8 mouse cellular contexts compared by ENCODE assay signal in the genomic region with DNA sequence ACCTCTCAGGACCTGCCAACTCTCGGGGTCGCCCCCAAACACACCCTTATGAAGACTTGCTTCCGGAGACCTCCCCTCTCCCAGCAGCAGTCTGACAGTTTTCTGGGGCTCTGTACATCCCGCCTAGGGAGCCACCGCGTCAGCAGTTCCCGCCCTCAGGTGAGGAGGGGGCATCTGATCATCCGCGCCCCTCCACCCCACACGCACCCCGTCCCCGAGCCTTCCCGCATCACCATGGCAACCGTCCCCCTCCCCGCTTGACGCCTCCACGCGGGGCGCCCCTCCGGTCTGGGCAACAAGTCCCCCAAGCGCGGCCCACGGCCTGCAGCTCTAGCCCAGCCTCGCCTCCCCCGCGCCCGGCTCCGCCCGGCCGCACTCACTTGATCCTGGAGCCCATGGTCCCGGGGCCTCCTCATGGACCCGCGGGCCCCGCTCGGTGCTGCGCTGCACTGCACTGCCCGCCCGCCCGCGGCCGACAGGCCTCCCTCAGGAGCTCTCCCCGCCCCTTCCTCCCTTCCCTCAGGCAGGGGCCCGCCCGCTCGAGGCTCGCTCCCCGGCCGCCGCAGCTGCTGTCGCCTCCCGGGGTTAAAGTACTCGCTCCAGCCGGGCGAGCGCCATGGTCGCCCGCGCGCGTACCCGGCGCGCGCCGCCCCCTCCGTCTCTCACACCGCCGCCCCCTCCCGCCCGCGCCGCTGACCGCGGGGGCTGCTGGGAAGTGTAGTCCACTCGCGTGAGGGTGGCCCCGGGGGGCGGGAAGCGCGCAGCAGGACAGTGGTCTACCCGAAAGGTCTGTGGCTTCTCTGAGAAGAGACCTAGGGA. TPM values are rescaled to one million over a fixed set of nuclear protein-coding genes. Genes with fewer than 3 reads are reported as not detected.
DNase-seq lines count a peak whose midpoint lies in the region; ATAC-seq and TF ChIP-seq lines count a peak whose summit lies in the region.

A gene (minus strand): TSS at position 658 of the 819 bp plus-strand sequence.

- peak within 1 kb of the TSS; percentile 68 for H3K4me2 ChIP-seq in lung, embryonic 16.5 days (ENCODE audit: low read depth, low read length)

- peaks cover 8 to 9% of the 10 kb centered on the region in 2 experiments; a peak in 3 of 4 replicates for H3K4me1 ChIP-seq in MEL (ENCODE audit: control insufficient read depth in 1 of 2, insufficient read depth in 2 of 2, low read length in 2 of 2)
- peaks cover 2% of the 10 kb centered on the region; the same call in 1 of the 2 replicates for H3K4me1 ChIP-seq in cerebellum, adult 2 months (ENCODE audit: control insufficient read depth, insufficient read depth, low read length)
- peaks cover 12% of the 10 kb centered on the region for H3K4me1 ChIP-seq in lung, embryonic 16.5 days (replicated peaks; ENCODE audit: control insufficient read depth, insufficient read depth, low read length)

- H3K27me3 ChIP-seq in MEL (ENCODE audit: control insufficient read depth in 1 of 2, insufficient read depth in 2 of 2, low read length in 2 of 2): no peaks in the 10 kb centered on the region
- no peaks in the 10 kb centered on the region for H3K27me3 ChIP-seq in cerebellum, adult 2 months (ENCODE audit: control insufficient read depth, insufficient read depth, low read length)
- no peaks in the 10 kb centered on the region for H3K27me3 ChIP-seq in lung, embryonic 16.5 days (ENCODE audit: control insufficient read depth, insufficient read depth, low read depth, low read length)

- peak within 1 kb of the TSS; percentile 67 to 93 for H3K4me3 ChIP-seq in MEL (ENCODE audit: control insufficient read depth in 1 of 2, insufficient read depth in 1 of 2, low read depth in 2 of 2, low read length in 2 of 2)
- H3K4me3 ChIP-seq in cerebellum, adult 2 months (replicated peaks; ENCODE audit: insufficient read depth, low read depth, low read length): peak within 1 kb of the TSS; percentile 83
- H3K4me3 ChIP-seq in lung, embryonic 16.5 days (ENCODE audit: low read length): peak within 1 kb of the TSS; percentile 95

- peak; percentile 87 for DNase-seq in MEL (ENCODE audit: low read depth, low spot score)
- peak; percentile 86 to 88 for DNase-seq in cerebellum, adult 2 months
- DNase-seq in forelimb bud, embryonic 11.5 days (ENCODE audit: low read depth, low spot score): peak; percentile 88
- peak; percentile 42 for DNase-seq in layer of hippocampus, adult 9-10 months (ENCODE audit: low spot score)
- peak; percentile 74 for DNase-seq in ovary, postnatal 10 days (ENCODE audit: low spot score)
- DNase-seq in thymus, postnatal 10 days (ENCODE audit: low spot score in 2 of 2): peak; percentile 86 to 89

- no peak for TF ChIP-seq RAD21 in MEL (IDR thresholded peaks at IDR 0.05; ENCODE audit: low read depth, low read length)

- WGBS in cerebellum, adult 2 months: under 1% methylated on average over 80 of the region's 81 CpGs
- WGBS in lung, embryonic 16.5 days: under 1% methylated on average over 58 of the region's 81 CpGs

- peak; percentile 87 to 92 for ATAC-seq in hematopoietic stem cell, adult 5-6 weeks (replicated peaks in 1 of 2; ENCODE audit: insufficient read depth in 1 of 2, low FRiP score in 2 of 2, low TSS enrichment in 1 of 2, low read depth in 1 of 2, poor library complexity in 2 of 2, severe bottlenecking in 2 of 2)
- peak; percentile 96 for ATAC-seq in lung, embryonic 16.5 days (ENCODE audit: low read depth)

- H3K36me3 ChIP-seq in MEL (ENCODE audit: control insufficient read depth in 1 of 2, insufficient read depth in 2 of 2, low read length in 2 of 2): peaks cover 0 to 11% of the 10 kb centered on the region in 2 experiments; a peak in 2 of 4 replicates
- H3K36me3 ChIP-seq in lung, embryonic 16.5 days (ENCODE audit: control insufficient read depth, insufficient read depth, low read length): no peaks in the 10 kb centered on the region

- no peak for TF ChIP-seq CTCF in MEL (IDR thresholded peaks at IDR 0.05 in 2 of 3, conservative IDR thresholded peaks at IDR 0.05 in 1 of 3; ENCODE audit: control insufficient read depth in 1 of 3, insufficient read depth in 1 of 3, low read depth in 2 of 3, low read length in 3 of 3, poor library complexity in 1 of 3, severe bottlenecking in 1 of 3)
- TF ChIP-seq CTCF in cerebellum, adult 2 months (IDR thresholded peaks at IDR 0.05; ENCODE audit: borderline replicate concordance, insufficient read depth, low read depth, low read length): no peak

- H3K27ac ChIP-seq in MEL (ENCODE audit: control insufficient read depth, low read depth, low read length): peak within 1 kb of the TSS; percentile 34
- peak within 1 kb of the TSS; percentile 9; the same call in 1 of the 2 replicates for H3K27ac ChIP-seq in cerebellum, adult 2 months (ENCODE audit: insufficient read depth, low read length)
- H3K27ac ChIP-seq in lung, embryonic 16.5 days (ENCODE audit: low read length): peak within 1 kb of the TSS; percentile 77

- peaks cover 12% of the 10 kb centered on the region for H3K79me2 ChIP-seq in MEL (ENCODE audit: control insufficient read depth, insufficient read depth, low read length, poor library complexity)

- H3K9ac ChIP-seq in MEL (ENCODE audit: control insufficient read depth, low read depth, low read length, poor library complexity, severe bottlenecking): peak within 1 kb of the TSS; percentile 93
- H3K9ac ChIP-seq in lung, embryonic 16.5 days (ENCODE audit: low read length): peak within 1 kb of the TSS; percentile 95

- TF ChIP-seq POLR2A in MEL (IDR thresholded peaks at IDR 0.05; ENCODE audit: control insufficient read depth in 1 of 2, insufficient read depth in 1 of 2, low read depth in 1 of 2, low read length in 2 of 2, poor library complexity in 1 of 2): peak; percentile 70 to 80; a peak in 3 of 4 replicates
- 0 out of 2 replicates have a peak, but pooled peaks have one; percentile 51 for TF ChIP-seq POLR2A in cerebellum, adult 2 months (IDR thresholded peaks at IDR 0.05; ENCODE audit: borderline replicate concordance, insufficient read depth, low read length)

- no peaks in the 10 kb centered on the region for H3K9me3 ChIP-seq in MEL (replicated peaks; ENCODE audit: insufficient read depth, low read length)
- no peaks in the 10 kb centered on the region for H3K9me3 ChIP-seq in lung, embryonic 16.5 days (ENCODE audit: control insufficient read depth, low read length)

- TF ChIP-seq EP300 in MEL (IDR thresholded peaks at IDR 0.05; ENCODE audit: low read depth in 1 of 2, low read length in 2 of 2): no peak

TF ChIP-seq in MEL, 35 proteins besides CTCF, POLR2A, EP300 and RAD21:
- TF ChIP-seq CHD2 (IDR thresholded peaks at IDR 0.05; ENCODE audit: low read length) (no peak), HCFC1 (IDR thresholded peaks at IDR 0.05; ENCODE audit: low read depth, low read length) (peak; percentile 93), KAT2A (conservative IDR thresholded peaks at IDR 0.05; ENCODE audit: low read depth, low read length) (peak; percentile 67; the same call in 1 of the 2 replicates), E2F4 (IDR thresholded peaks at IDR 0.05; ENCODE audit: borderline replicate concordance, low read depth, low read length) (peak; percentile 78; the same call in 1 of the 2 replicates), TCF12 (IDR thresholded peaks at IDR 0.05; ENCODE audit: low read depth, low read length) (peak; percentile 50), ELF1 (IDR thresholded peaks at IDR 0.05; ENCODE audit: low read depth, low read length) (0 out of 2 replicates have a peak, but pooled peaks have one; percentile 30), NRF1 (IDR thresholded peaks at IDR 0.05; ENCODE audit: insufficient read depth, low read depth, low read length, poor library complexity, severe bottlenecking) (peak; percentile 44; the same call in 1 of the 2 replicates), NELFE (IDR thresholded peaks at IDR 0.05; ENCODE audit: low read depth, low read length) (peak; percentile 55), UBTF (IDR thresholded peaks at IDR 0.05; ENCODE audit: borderline replicate concordance, insufficient read depth, low read depth, low read length) (0 out of 2 replicates have a peak, but pooled peaks have one; percentile 49), SIN3A (IDR thresholded peaks at IDR 0.05; ENCODE audit: low read length) (peak; percentile 41), MXI1 (IDR thresholded peaks at IDR 0.05; ENCODE audit: low read depth, low read length) (0 out of 2 replicates have a peak, but pooled peaks have one; percentile 3), MAZ (IDR thresholded peaks at IDR 0.05; ENCODE audit: low read depth, low read length) (peak; percentile 98; the same call in 1 of the 2 replicates), MYC (IDR thresholded peaks at IDR 0.05; ENCODE audit: low read depth, low read length) (no peak), ZC3H11A (IDR thresholded peaks at IDR 0.05; ENCODE audit: low read depth, low read length) (no peak)
TF ChIP-seq in MEL: peak in this region for 11.

RNA-seq across cellular contexts. Expression of the gene that starts here (rescaled TPM):
- total RNA-seq in MEL (2012; rRNA removed): 4.8 and 5.0 TPM in 2 replicates
- 10 to 100 TPM in 1 of 2 experiments, not detected in 1; 21.8 TPM for polyA plus RNA-seq in MEL (2012; ENCODE audit: insufficient read depth in 1 of 2, insufficient read length in 2 of 2, low read depth in 1 of 2, low replicate concordance in 2 of 2, missing spikeins in 1 of 2)
- polyA plus RNA-seq in cerebellum, adult 2 months (2012; rRNA removed): 38.0 and 39.7 TPM in 2 replicates
- 20.8 and 23.6 TPM in 2 replicates for total RNA-seq in hematopoietic stem cell, adult 5-6 weeks (2017)
- 11.0 and 11.7 TPM in 2 replicates for polyA plus RNA-seq in lung, embryonic 16.5 days (2015; fragmentation: Nextera tagmentation; extraction: Ambion mirVana)

Comparison
In these comparisons a context has a peak if more than half of its experiments do, and no peak if none do; other contexts are left out.
1. Peak in every context shown above with its lines: DNase-seq, ATAC-seq, H3K4me3 ChIP-seq and H3K27ac ChIP-seq.
2. H3K27ac ChIP-seq: peak in every context shown above with its lines; median percentile 77 in lung, embryonic 16.5 days; 34 in MEL; 9 in cerebellum, adult 2 months.